Mouse (Mus musculus): ENCODE data around the gene Hnrnpll.

The Hnrnpll gene

DNA sequence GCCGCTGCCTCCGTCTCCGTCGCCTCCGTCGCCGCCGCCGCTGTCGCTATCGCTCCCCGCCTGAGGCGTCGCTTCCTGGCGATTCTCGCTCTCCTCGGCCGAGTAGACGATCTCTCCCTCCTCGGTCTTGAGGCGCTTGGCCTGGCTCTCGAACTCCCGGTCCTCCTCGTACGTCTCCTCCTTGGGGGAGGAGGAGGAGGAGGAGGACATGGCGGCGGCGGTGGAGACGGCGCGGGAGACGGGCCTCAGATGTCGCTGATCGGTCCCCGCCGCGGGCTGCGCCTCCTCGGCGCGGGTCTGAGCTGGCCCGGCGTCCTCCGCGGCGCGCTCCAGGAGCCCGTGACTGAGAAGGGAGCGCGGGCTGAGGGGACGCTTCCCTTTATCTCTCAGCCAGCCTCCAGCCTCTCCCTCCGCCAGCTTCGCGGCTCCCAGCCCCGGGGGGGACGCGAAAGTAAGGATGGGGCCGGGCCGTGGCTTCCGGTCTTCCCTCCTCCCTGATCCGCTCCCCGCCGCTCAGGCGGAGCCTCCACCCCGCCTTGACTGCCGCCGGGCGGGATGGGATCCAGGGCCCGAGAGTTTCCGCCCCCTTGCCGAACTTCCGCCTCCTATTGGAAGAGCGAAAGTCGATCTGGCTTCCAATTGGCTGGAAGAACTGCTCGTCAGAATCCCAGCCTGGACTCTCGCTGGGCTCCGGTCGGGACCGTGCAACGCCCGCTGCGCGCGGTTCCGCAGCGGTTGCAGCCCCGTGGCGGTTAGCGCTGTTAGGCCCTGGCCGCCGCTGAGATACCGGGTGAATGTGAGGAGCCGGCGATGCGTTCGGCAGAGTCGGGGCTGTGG, at the start of gene Hnrnpll:
TSS of gene Hnrnpll (minus strand) at position 552 of the 837 bp plus-strand sequence.
- peak; percentile 94 to 97 for DNase-seq (ENCODE audit: low spot score in 2 of 2)

DNA sequence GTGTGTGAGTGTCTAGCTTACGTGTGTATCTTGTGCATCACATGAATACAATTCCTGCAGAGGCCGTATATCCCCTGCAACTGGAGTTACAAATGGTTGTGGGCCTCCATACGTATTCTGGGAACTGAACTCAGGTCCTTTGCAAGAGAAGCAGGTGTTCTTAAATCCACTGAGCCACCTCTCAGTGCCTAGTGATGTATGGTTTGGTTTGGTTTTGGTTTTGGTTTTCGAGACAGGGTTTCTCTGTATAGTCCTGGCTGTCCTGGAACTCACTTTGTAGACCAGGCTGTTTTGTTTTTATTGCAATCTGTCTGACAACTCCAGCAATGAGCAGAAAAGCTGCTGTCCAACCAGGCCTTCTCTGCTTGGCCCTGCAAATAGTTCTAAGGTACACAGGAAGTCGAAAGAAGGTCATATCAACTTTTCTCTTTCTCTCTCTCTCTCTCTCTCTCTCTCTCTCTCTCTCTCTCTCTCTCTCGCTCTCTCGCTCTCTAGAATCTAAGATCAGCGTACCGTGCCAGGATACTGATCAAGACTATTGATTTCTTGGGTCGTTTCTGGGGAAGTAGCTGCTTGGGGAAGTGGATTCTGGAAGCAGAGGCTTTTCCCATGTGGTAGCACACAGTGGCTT, 43.3 kb upstream of the Hnrnpll start:
- DNase-seq (ENCODE audit: low spot score in 2 of 2): no peak

DNA sequence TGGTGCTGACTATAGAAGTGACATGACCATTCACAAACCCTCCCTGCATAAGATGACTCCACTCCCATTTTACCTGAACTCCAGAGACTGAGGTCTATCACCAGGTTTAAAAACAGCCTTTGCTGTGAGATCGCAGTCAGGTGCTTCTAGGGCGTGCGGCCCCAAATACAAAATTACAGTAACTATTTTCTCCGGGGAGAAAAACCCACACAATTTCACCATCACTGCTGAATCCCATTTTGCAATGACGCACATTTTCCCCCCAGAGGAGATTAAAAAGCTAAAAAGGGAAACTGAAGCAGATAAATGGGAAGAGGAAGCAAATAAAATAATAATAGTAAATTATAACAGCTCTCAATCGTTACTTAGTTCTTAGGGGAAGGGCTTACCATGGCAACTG, 37.7 kb upstream of the Hnrnpll start:
- no peak for DNase-seq (ENCODE audit: low spot score in 2 of 2)

DNA sequence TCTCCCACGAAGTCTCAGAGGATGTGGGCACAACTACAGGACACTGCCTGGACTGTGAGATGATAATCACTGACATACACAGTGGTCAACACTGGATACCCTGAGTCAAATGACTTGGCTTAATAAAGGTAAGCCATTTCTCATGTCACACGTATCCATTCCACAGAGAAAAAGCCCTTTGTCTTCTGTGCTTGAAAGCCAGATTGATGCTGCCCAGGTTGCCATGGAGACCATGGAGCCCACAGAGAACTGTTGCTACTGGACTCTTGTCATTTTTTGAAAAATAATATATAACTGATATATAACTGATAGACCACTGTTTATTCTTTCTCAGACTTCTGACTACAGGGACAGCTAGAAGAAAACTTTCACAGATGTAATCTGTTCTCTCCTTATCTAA, 35.1 kb upstream of the Hnrnpll start:
- no peak for DNase-seq (ENCODE audit: low spot score in 2 of 2)

DNA sequence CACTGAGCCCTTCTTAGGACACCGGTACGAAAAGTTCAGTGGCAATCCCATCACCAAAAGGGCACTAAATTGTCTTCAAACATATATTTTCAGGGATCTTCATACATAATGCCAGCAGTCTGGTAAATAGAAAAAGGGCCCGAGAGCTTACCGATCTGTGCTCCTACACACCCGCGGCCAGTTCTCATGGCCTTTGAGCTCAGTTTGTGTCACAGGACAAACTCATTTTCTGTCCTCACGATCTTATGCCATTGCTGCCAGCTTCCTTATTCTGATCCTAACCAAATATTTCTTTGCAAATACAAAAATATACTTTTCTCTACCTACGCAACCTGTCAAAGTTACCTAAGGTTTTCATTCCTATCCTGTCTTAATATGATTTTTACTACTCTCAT, 34.6 kb upstream of the Hnrnpll start:
- no peak for DNase-seq (ENCODE audit: low spot score in 2 of 2)

DNA sequence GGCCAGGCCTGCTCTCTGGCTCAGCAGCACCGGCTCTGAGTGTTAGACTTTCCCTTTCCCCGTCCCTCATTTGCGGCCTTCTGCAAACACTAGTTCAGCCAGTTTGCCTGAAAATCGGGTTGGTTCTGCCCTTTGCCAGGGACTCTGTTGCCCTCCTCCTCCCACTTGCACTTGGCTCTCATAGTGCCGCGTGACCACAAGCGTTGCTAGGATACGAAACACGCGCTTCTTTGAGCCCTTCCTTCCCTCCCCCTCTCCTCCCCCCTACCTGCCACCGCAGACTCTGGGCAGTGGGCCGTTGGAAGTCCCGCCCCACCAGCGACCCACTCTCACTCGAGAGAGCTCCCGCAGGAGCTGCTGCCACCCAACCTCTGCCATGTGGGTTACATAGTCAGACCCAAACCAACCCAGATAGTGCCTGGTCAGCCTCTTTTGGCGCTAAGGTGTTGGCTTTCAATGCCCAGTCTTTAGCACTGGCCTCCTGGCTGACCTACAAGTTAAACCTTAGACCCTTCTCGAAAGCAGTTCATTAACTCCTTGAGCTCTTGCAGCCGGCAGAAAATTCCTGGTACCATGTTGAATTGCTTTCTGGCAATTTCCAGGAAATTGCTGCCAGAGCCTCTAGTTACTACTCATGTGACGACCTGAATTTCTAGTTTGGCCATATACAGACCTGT, 34.0 kb upstream of the Hnrnpll start:
- peak; percentile 30 to 42 for DNase-seq (ENCODE audit: low spot score in 2 of 2)

DNA sequence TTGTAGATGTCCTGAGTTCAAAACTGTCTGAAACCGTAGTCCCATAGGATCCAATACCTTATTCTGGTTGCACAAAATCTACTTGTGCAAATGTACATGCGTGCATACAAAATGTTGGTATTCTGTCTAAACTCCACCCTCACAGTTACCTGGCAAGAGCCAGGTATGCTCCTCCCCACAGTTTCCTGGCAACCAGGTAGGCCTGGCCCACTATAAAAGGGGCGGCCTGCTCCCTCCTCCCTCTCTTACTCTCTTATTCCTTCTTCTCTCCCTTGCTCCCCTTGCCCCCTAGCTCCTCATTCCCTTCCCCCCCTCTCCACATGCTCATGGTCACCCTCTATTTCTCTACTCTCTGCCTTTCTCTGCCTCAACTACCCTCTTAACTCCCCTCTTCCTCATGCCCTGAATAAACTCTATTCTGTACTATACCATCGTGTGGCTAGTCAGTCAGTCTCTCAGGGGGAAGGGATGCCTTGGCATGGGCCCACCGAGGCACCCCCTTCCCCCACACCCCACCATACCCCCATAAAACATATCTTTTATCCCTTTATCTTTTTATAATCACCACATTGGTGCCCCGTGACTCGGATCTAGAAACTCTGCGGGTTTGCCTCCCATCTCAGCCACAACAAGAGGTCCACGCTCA, 33.2 kb upstream of the Hnrnpll start:
- DNase-seq (ENCODE audit: low spot score in 2 of 2): no peak

DNA sequence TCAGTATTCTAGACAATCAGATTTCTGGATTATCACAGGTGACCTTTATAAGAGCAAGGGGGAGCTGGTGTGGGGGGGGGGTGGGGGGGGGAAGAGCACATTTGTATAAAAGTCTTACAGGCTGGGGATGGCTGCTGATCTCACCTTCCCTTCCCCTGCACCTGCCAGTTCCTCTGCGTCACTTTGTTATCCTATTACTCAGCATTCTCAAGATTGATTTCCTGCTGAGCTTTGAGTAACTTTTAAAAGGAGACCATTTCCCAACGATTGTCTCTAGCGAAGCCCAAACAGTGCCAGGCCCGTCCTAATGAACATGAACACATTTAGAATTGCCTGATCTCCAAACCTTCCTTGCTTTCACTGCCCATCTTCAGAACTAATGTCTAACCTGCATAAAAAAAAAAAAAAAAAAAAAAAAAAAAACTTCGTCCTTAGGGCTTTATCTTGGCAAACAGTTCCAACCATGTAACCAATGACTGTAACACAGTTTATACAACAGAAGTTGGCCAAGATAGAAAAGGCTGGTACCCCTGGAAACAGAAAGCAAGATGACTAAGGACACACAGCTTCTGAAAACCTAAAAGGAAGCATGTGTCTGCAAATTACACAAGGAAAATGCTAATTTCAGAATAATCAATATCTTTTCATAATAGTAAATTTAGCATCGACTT, 29.9 kb upstream of the Hnrnpll start:
- no peak for DNase-seq (ENCODE audit: low spot score in 2 of 2)

DNA sequence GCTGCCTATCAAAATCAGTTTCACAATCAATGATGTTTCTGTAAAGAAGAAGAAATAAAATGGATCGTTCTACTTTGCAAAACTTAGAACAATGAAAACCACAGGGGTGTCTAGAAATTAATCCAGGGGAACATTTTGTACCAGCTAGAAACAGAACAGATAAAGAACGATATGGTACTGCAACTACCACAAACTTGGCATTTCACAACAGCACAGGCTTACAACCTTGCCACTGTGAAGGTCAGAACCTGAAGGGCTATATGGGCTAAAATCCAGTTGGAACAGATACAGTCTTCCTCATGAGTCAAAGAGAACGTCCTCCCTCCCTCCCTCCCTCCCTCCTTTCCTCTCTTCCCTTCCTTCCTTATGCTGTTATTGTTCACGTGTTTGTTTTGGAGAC, 28.4 kb upstream of the Hnrnpll start:
- no peak for DNase-seq (ENCODE audit: low spot score in 2 of 2)

DNA sequence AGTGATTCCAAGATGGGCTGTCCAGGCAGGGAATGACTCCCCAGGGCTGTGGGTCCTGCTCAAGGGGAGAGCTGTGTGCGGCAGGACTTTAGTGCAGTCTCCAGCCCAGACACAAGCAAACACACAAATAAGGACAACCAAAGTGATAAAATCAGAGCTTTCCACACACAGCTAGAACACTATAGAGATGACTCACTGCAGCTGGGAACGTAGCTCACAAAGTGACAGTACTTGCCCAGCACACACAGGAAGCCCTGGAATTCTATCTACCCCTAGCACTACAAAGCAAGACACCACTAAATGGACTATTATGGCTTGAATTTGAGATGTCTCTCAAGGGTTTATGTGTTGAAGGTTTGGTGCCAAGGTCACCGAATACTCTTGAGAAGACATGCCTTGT, 26.0 kb upstream of the Hnrnpll start:
- DNase-seq (ENCODE audit: low spot score in 2 of 2): no peak

DNA sequence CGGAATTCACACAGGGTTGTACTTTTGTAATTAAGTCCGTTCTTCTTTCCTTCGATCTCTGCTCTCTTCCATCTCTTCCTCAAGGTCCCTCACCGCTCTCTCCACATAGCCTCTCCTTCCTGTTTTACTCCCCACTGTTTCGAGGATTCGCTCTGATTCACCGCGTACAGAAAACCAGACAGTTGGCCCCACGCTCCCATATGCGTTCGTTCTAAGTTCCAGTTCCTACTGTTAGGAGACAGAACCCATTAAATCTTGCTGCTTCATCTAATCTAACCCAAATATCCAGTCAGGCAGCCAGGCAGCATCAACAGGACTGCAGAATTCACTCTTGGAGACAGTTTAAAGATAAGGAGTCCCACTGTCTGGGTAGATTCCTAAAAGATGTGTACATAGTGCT, 24.5 kb upstream of the Hnrnpll start:
- DNase-seq (ENCODE audit: low spot score in 2 of 2): no peak

DNA sequence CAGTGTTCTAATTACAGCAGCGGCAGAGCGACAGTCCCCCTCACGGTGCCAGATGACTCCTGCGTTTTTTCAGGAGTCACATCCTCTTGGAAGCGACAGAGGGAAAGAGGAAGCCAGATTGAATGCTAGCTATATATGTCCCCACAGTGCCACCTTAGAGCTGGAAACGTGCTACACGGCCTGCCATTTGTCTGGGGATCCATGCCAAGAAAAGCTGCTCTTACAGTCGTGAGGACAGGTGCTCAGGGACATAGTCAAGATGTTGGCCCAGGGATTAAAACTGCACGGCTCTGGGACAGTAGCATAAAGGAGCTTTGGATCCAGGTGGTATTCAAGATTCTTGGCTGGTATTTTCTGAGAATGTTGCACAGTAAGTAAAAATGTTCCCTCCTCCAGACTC, 22.3 kb upstream of the Hnrnpll start:
- DNase-seq (ENCODE audit: low spot score in 2 of 2): peak; percentile 25 to 41

DNA sequence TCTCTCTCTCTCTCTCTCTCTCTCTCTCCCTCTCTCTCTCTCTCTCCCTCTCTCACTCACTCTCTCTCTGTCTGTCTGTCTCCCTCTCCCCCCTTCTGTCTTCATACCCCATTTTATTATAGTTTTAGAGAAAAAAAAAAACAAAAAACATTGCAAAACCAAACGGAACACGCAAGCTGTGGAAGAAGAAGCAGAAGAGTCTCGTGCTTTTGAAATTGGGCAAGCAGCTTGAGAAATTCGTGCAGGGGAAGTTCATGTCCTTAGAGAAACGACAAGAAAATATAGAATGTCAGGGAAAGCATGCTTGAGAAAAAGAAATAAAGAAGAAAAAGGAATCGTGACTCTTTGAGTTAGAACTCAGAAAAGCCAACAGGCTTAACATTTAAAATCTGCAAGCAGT, 21.1 kb upstream of the Hnrnpll start:
- no peak for DNase-seq (ENCODE audit: low spot score in 2 of 2)

DNA sequence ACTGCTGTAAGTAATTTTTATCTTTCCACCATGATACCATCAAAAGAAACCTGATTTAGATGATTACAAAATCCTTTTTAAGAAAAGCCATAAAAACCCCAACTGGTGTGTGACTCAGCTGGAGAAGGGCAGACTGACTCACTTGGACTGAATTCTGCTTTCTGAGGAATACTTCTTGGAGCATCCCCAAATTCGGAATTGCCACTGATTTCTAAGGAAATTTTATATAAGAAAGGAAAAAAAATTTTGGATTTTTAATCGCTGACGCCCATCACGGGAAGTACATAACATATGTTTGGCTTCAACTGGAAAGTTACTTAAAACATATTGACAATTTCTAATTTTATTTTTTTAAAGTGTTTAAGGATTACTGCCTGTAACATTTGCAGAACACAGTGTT, 16.6 kb upstream of the Hnrnpll start:
- DNase-seq (ENCODE audit: low spot score in 2 of 2): no peak

DNA sequence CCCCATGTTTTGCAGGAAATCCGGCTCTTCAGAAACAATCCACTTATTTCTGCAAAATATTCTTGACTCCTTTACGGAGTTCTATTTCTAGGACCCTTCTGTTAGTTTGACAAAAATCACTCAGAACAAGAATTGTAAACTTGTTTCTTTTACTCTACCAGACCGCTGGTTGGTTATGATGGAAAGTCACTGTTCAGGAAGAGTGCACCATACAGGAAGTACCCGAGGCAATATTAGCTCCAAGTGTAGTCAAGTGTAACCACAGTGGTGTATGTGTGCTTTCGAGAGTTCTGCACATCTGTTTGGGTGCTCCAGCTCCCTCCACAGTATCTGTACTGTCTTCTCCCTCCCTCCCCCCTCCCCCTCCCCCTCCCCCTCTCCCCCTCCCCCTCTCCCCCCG, 5.1 kb upstream of the Hnrnpll start:
- DNase-seq (ENCODE audit: low spot score in 2 of 2): no peak

DNA sequence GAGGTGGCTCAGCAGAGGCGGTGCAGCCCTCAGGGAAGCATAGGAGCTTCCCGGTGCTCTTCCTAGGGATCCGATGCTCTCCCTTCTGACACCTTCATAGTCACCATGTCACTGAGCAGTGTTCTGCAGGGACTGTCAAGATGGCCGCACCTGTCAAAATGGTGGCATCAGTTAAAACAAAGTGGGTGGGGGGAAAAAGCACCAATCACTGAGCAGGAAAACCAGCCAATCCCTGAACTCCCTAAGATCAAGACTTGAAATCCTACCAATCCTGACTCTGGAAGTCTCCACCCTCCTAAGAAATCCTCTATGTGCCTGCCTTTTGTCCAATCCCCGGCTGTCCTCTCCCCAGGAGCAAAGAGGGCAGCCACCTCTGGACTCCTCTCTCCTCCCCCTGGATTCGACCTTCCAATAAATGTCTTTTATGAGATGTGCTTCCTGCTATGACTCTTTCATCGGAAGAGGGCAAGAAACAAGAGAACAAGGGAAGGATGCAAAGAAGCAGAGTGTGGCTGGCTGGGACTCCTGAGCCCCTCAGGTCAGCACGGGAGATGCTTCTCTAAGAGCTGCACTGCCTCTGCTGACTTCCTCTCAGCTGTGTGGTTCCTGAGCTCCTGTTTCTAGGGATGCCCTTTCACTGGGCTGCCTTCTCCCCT, 1.8 kb upstream of the Hnrnpll start:
- DNase-seq (ENCODE audit: low spot score in 2 of 2): no peak

DNA sequence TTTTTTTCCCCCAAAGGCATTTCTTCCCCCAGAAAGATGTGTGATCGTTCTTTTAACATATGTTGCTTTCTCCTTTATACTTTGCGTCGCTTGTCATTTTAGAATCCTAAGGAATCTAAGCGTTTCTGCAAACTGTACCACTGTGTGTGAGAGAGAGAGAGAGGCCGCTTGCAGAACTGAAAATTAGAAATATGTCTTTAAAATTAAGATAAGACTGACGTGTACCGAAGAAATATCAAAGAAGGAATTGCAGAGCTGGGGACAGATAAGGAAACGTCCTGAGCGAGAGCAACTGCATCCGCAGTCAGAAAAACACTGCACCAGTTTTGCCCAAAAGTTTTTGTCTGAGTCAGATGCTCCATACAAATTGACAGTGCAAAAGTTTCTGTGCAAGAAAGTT, 1.3 kb upstream of the Hnrnpll start:
- no peak for DNase-seq (ENCODE audit: low spot score in 2 of 2)

DNA sequence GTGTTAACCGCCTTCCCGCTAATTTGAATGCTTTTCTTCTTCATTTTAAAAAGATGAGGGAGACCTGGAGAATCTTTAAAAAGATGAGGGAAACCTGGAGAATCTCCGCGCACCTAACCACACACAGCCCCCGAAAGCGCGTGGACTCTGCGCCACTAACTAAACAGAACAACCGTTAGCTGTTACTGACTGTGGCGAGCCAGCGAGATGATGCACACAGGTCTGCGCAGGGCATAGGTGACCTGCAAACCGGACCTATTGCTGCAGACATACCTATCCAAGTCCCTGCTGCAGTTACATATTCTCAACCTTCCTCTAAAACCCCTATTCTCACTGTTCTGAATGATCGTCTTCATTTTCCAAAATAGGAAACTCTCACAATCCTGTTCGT, 481 bp upstream of the Hnrnpll start:
- DNase-seq (ENCODE audit: low spot score in 2 of 2): no peak

DNA sequence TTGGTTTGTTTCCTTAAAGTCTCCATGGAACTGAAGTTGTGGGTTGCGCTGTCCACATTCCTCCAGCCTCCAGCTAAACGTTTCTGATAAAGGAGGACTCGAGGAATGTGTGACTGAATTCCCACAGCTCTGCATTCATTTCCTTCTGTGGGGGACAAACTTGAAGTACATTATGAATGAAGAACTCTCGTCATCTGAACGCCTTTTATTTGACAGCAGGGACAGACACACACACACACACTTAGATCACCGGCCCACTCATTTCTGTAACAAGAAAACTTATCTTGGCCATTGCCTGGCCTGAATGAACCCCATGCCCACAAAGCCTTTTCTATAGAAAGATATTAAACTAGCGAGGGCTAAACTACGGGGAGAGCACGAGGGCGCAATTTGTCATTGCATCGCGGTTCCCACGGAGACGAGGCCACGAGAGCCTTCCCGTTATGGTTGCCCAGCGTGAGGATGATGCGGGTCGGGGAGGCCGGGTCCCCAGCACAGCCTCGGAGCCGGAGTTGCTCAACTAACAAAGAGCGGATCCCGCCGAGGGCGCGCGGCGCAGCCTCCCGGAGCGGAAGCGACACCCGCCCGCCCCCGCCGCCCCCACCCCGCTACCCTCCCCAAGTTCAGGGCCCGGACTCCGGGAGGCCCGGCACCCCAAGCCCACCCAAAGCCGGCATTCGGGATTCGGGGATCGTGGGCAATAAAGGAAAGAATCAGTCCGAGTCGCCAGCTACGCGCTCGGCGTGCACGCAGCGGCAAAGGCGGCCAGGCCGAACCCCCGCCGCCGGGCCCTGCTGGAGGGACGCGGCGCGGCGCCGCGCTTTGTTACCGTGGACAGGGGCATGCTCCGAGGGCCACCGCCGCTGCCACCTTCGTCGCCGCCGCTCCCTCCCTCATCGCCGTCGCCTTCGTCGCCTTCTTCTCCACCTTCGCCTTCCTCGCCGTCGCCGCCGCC, 1.0 kb downstream of the Hnrnpll start:
- peak in 1 of 2 experiments; percentile 44 for DNase-seq (ENCODE audit: low spot score in 2 of 2)

DNA sequence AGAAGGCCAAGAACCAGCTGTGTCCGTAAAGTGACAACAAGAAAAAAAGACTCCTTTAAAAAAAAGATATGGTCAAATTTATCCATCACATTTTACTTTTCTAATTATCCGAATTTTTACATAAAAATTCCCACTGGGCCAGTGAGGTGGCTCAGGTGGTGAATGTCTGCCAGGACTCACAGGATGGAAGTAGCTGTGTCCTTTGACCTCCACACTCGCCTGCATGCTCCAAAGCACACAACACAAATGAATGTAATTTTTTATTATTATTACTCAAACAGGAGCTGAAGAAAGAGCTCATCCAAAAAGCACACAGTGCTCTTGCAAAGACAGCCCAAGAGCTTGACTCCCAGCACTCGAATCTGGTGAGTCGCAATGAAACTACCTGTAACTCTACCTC, 2.0 kb downstream of the Hnrnpll start:
- no peak for DNase-seq (ENCODE audit: low spot score in 2 of 2)

Data from frontal cortex, postnatal 10 days (tissue).